Mouse (Mus musculus) bone marrow macrophage, adult 2 months (primary cell): ENCODE data around the gene Plgrkt.

ENCODE experiments used
- CTCF ChIP-seq: IDR thresholded peaks from 2 replicates; pipeline ENCODE4 v1.5.1; 2012; ENCODE audit warnings: low read depth, mild to moderate bottlenecking, low read length, moderate library complexity
- POLR2A ChIP-seq: IDR thresholded peaks from 2 replicates; pipeline ENCODE4 v1.6.1; 2012; ENCODE audit warnings: mild to moderate bottlenecking, low read depth, low read length, borderline replicate concordance

- TF ChIP-seq CTCF (no peak), POLR2A (no peak)
Observed at GRCm38 (mm10) chr19:29336624-29337023, 30.6 kb downstream of the Plgrkt start.
